Mouse (Mus musculus) skeletal muscle tissue, adult 2 months (tissue): ENCODE measurements at regions not wholly inside any gene's neighbourhood (a gene's known extent, or its start where the extent isn't known, plus 50 kb on each side); places are given as distances from the start of the nearest gene placed in this dataset.
A peak's percentile ranks its signal among the peaks of the same experiment; 100 is the strongest.

ENCODE experiments used
- DNase-seq: peaks from one replicate; pipeline ENCODE4 v3.0.0-alpha.2; 2012; ENCODE audit warnings: low read depth, low spot score

DNA sequence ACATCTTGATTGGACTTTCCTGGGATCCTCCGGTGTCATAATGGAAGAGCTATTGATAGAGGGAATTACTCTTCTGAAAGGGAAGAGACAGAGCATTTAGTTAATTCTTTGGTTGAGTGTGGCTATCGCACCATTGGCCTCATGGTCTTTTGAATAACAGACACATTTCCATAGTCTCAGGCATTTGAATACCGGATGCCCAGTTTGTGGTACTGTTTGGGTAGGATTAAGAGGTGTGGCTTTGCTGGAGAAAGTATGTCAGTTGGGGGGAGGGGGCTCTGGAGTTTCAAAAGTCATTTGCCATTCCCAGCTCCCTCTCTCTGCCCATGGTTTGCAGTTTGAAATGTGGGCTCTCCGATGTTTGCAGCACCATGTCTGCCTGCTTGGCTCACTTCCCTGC lies 139.4 kb upstream of the Smim15 start:
- no peak for DNase-seq

DNA sequence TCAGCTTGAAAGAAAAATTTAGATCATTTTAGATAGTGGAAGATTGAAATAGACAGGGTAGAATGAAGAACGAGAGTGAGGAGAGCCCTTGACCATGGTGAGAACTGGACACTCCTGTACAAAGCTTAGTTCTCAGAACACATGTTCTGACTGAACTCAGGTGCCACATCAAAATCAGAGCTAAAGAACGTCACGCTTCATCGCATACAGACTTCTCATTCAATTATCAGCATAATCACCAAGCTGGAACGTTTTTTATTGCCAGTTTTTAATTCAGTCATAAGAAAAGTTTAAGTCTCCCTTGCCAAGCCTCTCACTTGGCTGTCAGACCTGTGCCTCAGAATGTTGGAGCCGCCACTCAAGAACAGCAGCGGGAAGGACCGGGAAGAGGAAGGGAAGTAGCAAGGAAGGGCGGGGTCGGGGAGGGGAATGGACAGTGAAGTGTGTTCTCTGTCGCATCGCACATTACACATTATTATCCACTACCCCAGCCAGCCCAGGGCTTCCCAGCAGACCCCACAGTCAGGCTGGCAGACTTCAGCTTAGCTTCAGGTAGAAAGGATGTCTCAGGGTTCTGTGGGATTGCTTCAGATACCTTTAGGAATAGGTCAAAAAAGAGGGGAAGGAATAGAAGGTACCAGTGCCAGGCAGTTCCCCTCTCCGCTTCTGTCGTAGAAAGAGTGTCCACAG lies 140.1 kb upstream of the Smim15 start:
- DNase-seq, result no peak

DNA sequence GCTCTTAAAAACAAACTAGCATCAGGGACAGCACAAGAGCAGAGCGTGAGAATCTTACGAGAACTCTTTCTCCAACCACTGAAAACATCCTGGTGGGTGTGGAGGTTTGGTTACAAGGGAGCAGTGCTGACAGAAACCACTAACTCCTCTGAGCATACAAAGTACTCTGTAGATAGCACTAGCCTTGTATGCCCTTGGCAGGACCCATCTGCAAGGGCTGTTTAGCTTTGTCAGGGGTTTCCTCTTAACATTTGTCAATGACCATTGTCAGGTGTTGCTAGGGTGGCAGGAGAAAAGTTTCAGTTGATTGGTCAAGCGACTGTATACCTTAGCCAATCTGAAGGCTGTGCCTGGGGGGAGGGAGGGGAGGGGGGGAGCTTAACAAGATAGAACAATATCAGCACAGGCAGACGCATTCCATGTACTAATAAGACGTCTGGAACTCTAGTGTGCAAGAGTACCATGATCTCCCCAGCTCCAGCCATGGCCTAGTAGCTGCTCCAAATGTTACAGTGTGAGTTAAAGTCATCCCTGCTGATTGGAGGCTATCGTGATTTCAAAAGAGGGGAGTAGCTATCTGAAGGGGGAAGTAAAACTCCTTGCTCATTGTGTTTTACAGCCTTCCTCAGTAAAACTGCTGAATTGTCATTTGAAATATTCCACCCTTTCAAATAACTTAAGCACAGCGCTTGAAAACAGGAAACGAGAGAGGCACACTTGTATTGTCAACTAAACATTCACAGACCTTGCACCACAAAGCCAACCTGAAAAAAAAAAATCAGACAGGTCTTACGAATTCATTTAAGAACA lies 140.9 kb upstream of the Smim15 start:
- peak; percentile 45 for DNase-seq

DNA sequence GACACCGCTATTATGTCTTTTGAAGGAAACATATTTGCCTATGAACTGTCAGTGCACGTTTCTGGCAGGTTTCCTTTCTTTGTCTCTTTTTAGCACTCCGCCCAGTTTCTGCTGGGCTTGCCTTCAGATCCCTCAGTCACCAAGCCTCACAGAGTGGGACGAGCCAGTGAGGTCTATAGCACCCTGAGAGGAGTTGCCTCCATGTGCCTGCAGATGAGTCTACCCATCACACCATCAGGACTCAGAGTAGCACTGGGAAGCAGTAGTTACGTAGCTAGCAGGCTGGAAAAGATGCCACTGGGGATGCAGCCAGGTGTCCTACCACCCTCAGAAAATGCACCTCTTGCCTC lies 141.5 kb upstream of the Smim15 start:
- DNase-seq, result no peak

DNA sequence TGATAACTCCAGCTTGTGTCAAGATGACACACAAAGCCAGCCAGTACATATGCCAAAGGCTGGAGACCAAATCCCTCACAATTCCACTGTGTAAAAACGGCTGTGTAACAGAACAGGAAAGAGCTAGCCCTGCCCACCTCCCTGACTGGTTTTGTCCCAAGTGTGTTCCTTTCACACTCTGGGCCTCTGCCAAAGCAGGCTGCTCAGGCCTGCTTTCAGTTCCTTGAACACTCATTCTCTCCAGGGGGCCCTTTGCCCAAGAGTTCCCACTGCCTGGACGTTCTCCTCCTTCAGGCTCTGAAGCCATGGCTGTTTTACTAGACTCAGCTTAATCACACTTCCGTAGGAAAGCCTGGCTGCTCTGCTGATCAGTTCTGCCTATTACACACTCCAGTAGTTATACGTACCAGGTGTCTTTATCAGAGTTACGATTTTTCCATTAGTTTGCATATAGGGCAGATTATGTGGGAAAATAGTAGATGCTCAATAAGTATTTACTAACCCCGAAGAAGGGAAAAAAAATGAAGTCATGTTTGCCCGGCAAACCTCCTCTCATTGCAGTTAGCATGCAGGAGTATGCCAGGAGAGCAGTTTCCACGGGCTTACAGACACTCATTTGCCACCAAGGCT lies 144.5 kb upstream of the Smim15 start:
- DNase-seq, result peak; percentile 58

DNA sequence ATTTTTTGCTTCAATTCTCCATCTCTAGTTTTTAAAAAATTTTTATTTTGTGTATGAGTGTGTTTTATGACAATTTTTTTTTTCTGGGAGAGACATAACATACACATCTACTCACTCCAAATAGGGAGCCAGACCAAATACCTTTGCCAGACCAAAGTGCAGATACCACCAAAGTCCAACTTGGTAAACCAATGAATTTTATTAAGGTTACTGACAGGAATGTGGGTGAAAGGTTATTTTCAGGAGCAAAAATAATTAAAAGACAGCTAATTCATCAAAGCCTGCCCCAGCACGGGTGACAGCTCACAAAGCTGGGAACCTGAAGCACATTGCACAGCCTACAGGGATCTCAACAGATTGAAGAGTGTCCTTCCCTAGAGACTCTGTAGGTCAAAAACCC lies 146.6 kb upstream of the Smim15 start:
- DNase-seq, result no peak

DNA sequence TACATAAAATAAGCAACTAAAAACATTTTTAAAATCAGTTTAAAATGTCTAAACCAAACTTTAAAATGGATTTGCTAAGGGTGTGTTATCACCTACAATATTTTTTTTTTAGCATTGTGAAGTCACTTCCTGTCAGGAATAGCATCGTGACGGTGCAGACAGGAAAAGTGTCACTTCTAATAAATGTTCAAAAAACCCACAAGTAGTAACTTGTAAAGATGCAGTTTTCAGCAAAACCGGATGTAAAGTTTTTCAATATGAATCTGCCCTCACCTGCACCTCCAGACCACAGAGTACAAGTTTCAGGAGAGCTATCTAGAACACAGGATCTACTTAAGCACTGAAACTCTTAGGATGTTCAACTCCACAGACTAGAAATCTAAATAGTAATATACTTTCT lies 147.1 kb upstream of the Smim15 start:
- DNase-seq, result no peak

DNA sequence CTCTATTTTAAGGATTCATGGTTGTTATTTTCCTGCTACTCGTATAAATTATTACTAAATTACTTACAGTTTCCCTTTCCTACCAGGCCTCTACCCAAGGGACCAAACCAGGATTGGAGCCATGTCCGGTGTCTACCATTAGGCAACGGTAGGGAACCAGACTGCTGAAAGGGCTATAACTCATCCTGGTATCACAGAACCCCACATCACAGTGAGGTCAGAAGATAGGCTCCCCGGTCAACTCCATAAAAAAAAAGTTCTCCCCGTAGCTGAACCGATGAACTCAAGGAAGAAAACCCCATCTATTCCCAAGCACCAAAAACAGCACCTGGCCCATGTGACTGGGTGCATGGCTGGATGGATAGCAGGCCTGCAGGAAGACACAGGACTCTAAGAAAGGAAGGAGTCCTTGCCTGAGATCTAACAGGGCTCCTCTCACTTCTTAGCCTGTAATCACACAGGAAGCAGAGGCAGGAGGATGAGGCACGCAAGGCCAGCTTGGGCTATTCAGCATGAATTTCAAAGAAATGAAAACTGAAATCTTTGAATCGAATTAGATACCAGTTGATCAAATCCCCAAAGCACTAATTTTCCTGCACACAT lies 150.6 kb upstream of the Smim15 start:
- no peak for DNase-seq

DNA sequence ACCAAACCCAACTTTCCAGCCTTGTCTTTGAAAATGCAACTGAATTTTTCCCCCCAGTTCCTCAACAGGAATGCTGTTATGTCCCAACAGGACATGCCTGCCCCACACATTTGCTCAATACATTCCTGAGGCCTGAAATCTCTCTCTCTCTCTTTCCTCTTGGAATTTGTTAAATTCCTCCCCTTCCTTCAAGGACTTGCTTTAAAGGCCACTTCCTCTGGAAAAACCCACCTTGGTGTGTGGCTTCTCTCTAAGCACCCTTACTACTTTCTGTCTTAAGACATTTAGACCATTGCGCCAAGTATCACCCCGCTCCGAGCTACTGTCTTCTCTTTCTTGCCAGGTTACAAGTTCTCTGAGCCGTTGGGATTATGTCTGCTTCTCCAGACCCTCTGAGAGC lies 151.2 kb upstream of the Smim15 start:
- DNase-seq, result no peak

DNA sequence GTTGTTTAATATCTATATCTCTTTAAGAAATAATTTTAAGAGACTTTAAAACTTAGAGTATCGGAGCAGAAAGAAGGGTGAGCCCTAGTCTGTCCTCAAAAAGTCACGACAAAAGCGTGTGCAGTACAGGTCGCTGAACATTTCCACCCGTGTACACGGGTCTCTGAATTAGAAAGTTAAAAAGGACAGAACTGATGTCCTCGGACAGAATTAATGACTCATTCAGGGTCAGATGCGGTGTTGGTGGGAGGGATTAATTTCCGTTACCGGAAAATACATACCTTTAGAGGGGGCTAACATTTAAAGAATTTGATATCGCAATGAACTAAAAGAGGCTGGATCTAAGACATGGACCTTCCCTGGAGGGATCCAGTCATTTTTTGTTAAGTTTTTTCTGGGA lies 152.3 kb upstream of the Smim15 start:
- DNase-seq, result no peak

DNA sequence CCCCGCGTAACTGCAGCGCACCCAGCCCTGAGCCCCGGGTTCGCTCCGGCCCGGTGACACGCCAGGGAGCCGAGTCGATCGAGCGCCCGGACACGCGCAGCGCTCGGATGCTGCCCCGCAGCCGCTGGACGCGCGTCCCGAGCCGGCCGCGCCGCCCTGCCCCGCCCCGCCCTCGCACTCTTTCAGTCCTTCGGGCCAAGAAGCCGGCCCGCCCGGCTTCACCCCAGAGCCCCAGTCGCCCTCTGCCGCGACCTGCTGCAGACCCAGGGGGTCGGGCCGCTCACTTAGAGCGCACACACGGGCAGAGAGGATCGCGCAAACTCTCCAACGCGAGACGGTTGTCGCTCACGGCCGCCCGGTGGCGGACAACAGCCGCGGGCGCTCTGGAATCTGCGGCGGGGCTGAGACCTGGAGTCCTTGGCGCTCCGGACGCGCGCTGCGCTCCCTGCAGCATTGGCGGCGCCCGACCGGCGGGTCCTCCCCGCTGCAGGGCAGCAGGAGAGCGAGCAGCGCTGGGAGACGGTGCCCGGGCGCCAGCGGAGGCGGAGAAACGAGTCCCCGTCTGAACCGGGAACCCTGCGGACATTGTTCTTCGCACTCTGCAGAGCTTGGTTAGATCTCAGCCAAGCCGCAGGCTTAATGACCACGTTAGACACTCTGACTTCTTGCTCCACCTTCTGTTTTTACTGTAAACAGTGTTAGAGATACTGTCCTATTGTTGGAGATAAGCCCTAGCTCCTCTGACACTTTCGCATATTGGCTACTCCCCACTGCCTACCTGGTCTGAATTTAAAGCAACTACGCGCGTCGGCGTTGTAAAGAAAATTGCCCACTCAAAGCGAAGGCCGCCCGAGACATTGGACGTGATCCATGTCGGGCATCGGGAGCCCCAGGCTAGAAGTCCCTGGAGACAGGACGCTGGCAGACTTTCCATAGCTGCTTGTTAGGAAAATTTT lies 153.1 kb upstream of the Smim15 start:
- DNase-seq, result peak; percentile 30

DNA sequence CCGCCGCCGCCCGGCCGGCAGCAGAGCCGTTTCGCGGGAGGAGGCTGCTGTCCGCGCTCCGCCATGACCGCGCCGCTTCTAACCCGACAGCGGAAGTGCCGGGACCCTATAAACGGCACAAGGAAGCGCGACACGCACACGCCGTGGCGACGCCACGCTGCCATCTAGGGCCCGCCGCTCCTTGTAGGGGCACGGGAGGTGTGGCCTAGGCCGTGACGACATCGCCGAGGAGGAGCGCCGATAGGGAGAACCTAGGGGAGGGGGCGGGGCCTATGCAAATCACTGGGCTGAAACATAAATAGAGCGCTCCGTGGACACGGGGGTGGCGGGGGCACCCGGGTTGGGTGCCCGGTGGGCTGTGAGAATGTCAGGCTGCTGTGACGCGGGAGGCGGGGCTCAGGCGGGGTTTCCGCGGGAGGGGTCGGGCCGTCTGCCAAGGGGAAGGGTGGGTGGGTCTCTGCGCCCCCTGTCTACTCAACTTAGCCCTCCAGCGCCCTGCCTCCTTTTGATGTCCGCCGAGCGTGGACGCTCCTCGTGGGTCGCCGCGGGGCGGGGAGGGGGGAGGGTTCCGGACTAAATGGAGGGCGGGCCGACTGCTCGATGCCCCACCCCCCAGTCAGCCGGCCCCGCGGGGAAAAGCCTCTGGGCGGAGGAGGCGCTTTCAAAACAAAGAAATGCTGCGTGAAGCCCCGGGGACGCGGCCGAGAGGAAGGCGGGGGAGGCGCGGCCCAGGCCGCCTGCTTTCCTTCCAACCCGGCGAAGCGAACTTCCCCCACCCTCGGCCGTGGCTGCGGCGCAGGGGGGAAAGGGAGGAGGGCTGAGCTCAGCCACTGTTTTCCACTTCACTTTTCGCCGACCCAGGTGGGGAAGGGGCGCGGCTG lies 154.0 kb upstream of the Smim15 start:
- DNase-seq, result peak; percentile 98

DNA sequence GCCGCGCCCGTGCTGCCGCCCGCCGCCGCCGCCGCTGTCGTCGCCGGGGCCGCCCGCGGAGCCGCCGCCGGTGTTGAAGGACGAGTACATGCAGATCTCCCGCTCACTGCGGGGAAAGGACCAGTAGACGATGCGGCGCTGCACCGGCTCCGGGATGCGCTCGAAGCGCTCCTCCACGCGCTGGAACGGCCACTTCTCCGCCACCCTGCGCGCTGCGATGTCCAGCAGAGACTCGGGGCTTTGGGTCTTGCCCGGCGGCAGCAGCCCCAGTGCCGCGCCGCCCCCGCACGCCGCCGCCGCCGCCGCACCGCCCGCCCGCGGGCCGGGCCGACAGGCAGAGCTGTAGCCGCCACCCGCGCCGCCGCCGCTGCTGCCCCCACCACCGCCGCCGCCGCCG lies 154.7 kb upstream of the Smim15 start:
- DNase-seq, result no peak

DNA sequence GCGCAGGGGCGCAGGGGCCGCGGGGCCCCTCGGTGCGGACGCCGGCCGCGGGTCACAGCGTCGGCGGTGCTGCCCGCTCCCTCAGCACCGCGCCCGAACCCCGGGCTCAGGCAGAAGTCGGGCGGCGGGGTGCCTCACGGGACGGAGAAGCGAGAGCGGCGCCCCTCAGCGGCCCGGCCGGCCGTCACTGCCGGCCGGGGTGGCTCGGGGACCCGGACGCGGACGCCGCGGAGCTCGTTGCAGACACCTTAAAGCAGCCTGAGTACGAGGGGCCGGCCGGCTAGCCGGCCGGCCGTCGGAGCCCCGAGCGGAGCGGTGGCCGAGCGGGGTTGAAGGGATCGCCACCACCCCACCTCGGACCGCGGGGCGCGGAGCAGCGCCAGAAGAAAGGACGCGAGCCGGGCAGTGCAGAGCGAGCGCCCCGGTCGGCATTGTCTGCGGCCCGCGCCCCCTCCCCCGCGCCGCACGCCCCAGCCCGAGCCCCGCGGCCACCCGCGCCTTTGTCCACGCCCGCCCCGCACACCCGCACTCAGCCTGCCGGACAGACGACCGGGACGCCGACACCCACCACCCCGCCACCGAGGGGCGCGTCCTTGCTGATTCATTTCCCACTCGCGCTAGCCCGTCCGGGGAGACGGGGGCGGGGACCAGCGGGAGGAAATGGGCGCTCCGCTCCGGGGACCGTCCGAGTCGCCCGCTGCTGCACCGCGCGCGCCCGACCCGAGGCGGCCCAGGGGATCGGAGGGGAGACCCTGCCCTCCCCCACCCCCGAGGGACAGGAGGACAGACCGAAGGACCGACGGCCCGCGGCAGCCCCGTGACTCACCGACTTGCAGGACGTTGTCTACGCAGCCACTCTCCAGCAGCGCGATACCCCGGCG lies 155.4 kb upstream of the Smim15 start:
- no peak for DNase-seq

DNA sequence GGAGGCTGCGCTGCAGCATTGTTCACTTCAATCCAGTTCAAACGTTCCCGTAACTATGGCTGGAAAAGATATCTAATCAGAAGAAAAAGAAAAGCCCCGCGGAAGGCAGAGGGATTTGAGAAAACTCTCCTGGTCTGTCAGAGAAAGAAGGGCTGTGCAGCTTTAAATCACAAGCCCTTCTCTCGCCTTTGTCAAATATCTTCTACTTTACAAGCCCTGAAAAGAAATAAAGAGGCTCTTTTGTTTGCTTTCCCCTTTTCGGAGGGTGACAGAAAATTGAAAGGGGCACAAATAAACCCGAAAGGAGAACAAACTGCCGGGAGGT lies 156.1 kb upstream of the Smim15 start:
- DNase-seq, result no peak

DNA sequence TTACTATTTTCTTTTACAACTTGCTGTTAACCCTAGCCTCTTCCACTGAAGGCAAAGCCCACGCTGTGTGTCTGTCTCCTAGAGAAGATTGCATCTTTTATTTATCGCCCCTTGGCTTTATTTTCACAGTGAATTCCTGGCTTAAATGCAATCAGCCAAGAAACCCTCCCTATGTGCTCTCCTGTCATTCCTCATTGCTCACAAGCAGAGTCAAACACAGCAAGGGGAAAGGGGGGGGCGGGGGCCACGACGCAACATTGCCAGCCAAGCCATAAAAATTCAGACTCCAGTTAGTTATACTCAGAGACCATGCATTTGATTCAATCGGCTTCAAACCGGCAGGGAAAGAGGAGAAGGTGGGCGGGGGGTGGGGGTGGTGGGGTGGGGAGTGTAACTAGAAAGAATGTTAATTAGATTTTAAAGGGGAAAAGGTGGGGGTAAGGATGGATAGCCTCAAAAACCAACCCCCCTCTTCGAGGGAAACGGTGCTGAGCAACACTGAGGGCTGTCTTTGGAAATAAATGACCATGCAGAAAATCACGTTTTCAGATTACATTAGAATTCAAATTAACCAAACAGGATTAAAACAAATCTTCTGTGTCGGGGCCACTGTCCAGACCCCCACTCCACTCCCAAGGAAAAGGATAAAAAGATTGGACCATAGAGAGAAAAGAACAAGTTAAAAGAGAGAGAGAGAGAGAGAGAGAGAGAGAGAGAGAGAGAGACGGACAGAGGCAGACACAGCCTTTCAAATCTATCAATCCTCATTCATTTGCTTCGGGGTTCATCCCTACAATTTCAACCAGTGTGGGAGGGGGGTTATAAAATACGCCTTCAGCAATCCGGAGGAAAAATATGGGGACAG lies 156.6 kb upstream of the Smim15 start:
- DNase-seq, result no peak

DNA sequence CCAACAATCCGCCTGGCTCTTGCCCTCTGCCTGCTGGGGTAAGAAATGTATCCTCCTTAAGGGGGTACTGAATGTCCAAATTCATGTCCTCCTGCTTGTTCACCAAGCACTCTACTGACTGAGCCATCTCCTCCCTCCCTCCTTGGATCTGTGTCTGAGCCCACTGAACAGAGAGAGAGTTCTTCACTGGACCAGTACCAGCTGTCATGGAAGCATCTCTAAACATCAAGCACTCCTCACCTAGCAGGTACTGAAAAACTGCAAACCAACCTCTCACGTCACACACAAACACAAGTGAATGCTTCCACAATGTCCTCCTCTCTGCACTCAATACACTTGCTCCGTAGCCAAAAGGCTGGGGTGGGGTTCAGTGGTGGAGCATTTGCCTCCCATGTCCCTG lies 159.4 kb upstream of the Smim15 start:
- no peak for DNase-seq

DNA sequence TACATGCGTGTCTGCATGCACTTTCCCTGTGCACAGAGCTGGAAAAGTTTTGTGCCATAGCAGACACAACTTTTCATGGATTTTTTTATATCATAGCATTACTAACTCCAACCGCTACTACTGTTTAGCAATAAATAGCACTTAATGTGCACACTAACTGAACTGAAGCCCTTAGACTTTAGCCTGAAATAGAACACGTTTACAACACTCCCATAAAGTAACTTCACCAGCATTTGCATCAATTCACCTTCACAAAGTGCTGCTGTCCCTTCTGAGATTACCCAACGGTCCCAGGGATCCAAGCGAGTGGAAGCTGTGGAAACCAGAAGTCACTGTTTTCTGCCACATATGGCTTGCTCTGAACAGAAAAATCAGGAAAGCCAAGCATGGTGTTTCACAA lies 161.9 kb upstream of the Smim15 start:
- no peak for DNase-seq

DNA sequence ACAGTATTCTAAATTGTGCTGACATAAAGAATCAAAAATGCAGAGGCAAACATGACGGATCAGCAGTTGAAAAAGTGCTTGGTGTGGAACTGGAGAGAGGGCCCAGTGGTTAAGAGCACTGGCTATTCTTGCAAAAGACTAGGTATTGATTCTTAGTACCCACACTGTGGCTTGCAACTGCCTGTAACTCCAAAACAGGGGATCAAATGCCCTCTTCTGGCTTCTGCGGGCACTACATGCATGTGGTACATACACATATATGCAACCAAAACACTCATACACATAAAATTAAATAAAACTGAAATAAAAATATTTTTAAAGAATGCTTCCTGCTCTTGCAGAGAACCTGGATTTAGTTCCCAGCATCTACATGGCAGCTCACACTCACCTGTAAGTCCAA lies 163.7 kb upstream of the Smim15 start:
- no peak for DNase-seq
